Comparison of ENCODE assay signal across 16 mouse cellular contexts in the genomic region with DNA sequence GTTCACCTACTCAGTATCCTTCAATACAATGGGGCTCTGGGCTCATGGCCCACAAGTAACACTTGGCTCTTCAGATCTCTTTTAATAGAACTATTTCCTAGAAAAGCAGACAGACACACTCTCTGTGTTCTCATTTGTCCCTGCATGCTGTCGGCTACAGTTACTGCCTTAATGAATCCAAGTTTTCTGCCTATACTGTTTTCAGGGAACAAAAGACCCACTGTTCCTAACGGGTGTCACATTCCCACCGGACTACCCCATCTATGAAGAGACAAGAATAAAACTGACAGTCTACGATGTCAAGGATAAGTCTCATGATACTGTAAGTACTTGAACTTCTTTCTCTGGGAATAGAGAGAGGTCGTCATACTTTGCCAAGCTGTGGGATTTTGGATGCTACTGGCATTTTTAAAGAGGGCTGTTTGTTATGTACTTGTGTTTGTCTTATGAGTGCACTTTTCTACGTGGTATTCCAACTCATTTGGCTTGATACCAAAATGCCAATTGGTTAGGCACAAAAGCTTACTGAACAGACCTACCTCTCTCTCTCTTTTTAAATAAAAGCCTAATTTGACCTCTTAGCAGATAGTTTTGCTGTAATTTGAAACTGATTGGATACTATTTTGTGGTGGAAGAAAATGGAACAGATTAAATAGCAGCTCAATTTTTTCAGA.
DNase-seq lines count a peak whose midpoint lies in the region; ATAC-seq and TF ChIP-seq lines count a peak whose summit lies in the region.
"Had no signal": no experiment of that assay in that cellular context is flagged by ENCODE, and none has a peak within 500 bp of the region (broad histone marks: within the 10 kb centered on the region; RNA-seq: fewer than 3 reads in every experiment).

No protein-coding gene starts in this region.

- intact Hi-C loops in heart, postnatal 10 days (cut with DNase I) = no loop called here

- H3K36me3 ChIP-seq in heart, postnatal 0 days (replicated peaks; ENCODE audit: control insufficient read depth, insufficient read depth, low read length) = no peaks in the 10 kb centered on the region
- H3K36me3 ChIP-seq in MEL (ENCODE audit: control insufficient read depth in 1 of 2, insufficient read depth in 2 of 2, low read length in 2 of 2) = peaks cover 0 to 64% of the 10 kb centered on the region in 2 experiments; a peak in 2 of 4 replicates
- H3K36me3 ChIP-seq in embryonic facial prominence, embryonic 11.5 days (replicated peaks; ENCODE audit: control insufficient read depth, insufficient read depth, low read depth, low read length) = no peaks in the 10 kb centered on the region
- H3K36me3 ChIP-seq in midbrain, embryonic 14.5 days (ENCODE audit: control insufficient read depth, insufficient read depth, low read length) = no peaks in the 10 kb centered on the region
- H3K36me3 ChIP-seq in liver, postnatal 0 days (replicated peaks; ENCODE audit: insufficient read depth, low read length) = no peaks in the 10 kb centered on the region
- H3K36me3 ChIP-seq: heart, embryonic 13.5 days; limb, embryonic 10.5 days; liver, embryonic 15.5 days had no signal

- no peaks in the 10 kb centered on the region for H3K27me3 ChIP-seq in heart, postnatal 0 days (ENCODE audit: control insufficient read depth, insufficient read depth, low read length)
- no peaks in the 10 kb centered on the region for H3K27me3 ChIP-seq in MEL (ENCODE audit: control insufficient read depth in 1 of 2, insufficient read depth in 2 of 2, low read length in 2 of 2)
- no peaks in the 10 kb centered on the region for H3K27me3 ChIP-seq in embryonic facial prominence, embryonic 11.5 days (ENCODE audit: control insufficient read depth, insufficient read depth, low read length)
- H3K27me3 ChIP-seq in midbrain, embryonic 14.5 days (ENCODE audit: control insufficient read depth, insufficient read depth, low read length) = no peaks in the 10 kb centered on the region
- H3K27me3 ChIP-seq in liver, postnatal 0 days (ENCODE audit: insufficient read depth, low read length) = no peaks in the 10 kb centered on the region
- H3K27me3 ChIP-seq: heart, embryonic 13.5 days; liver, embryonic 15.5 days had no signal

- H3K4me3 ChIP-seq in heart, postnatal 0 days (ENCODE audit: low read depth, low read length) = peak overlapping the region; percentile 41
- H3K4me3 ChIP-seq in MEL (ENCODE audit: control insufficient read depth in 1 of 2, insufficient read depth in 1 of 2, low read depth in 2 of 2, low read length in 2 of 2) = no peak overlapping the region; a peak in 1 of 4 replicates
- no peak overlapping the region for H3K4me3 ChIP-seq in embryonic facial prominence, embryonic 11.5 days (ENCODE audit: low read depth, low read length)
- H3K4me3 ChIP-seq in midbrain, embryonic 14.5 days (replicated peaks; ENCODE audit: low read depth, low read length) = no peak overlapping the region
- no peak overlapping the region for H3K4me3 ChIP-seq in liver, postnatal 0 days (ENCODE audit: low read depth, low read length)
- H3K4me3 ChIP-seq: heart, embryonic 13.5 days; limb, embryonic 10.5 days; liver, embryonic 15.5 days had no signal

- peaks cover 31% of the 10 kb centered on the region for H3K4me1 ChIP-seq in heart, postnatal 0 days (ENCODE audit: control insufficient read depth, insufficient read depth)
- peaks cover 36 to 38% of the 10 kb centered on the region in 2 experiments for H3K4me1 ChIP-seq in MEL (ENCODE audit: control insufficient read depth in 1 of 2, insufficient read depth in 2 of 2, low read length in 2 of 2)
- peaks cover 5% of the 10 kb centered on the region for H3K4me1 ChIP-seq in embryonic facial prominence, embryonic 11.5 days (ENCODE audit: control insufficient read depth, insufficient read depth, low read length)
- peaks cover 6% of the 10 kb centered on the region; the same call in 1 of the 2 replicates for H3K4me1 ChIP-seq in midbrain, embryonic 14.5 days (ENCODE audit: control insufficient read depth, insufficient read depth, low read length)
- H3K4me1 ChIP-seq in liver, postnatal 0 days (ENCODE audit: insufficient read depth) = peaks cover 15% of the 10 kb centered on the region

- peaks cover 19% of the 10 kb centered on the region for H3K79me2 ChIP-seq in MEL (ENCODE audit: control insufficient read depth, insufficient read depth, low read length, poor library complexity)

- 29% methylated on average over 6 of the region's 6 CpGs for WGBS in heart, postnatal 0 days
- 27% methylated on average over 6 of the region's 6 CpGs for WGBS in embryonic facial prominence, embryonic 11.5 days
- 53% methylated on average over 6 of the region's 6 CpGs for WGBS in midbrain, embryonic 14.5 days
- 75% methylated on average over 6 of the region's 6 CpGs for WGBS in liver, postnatal 0 days (ENCODE audit: insufficient replicate concordance)

- peak overlapping the region; percentile 4; the same call in 1 of the 2 replicates for H3K9ac ChIP-seq in heart, postnatal 0 days (replicated peaks; ENCODE audit: low read depth, low read length)
- H3K9ac ChIP-seq in MEL (ENCODE audit: control insufficient read depth, low read depth, low read length, poor library complexity, severe bottlenecking) = peak overlapping the region; percentile 44
- H3K9ac ChIP-seq in embryonic facial prominence, embryonic 11.5 days (replicated peaks; ENCODE audit: low read length) = no peak overlapping the region
- no peak overlapping the region for H3K9ac ChIP-seq in midbrain, embryonic 14.5 days (replicated peaks; ENCODE audit: low read length)
- H3K9ac ChIP-seq in liver, postnatal 0 days (replicated peaks) = no peak overlapping the region
- H3K9ac ChIP-seq: heart, embryonic 13.5 days; liver, embryonic 15.5 days had no signal

- peak; percentile 52 for ATAC-seq in heart, postnatal 0 days (ENCODE audit: insufficient read depth, low read depth)
- no peak for ATAC-seq in embryonic facial prominence, embryonic 11.5 days (replicated peaks; ENCODE audit: insufficient number of reproducible peaks, low FRiP score, low TSS enrichment, low read depth)
- 0 out of 2 replicates have a peak, but pooled peaks have one; percentile 24 for ATAC-seq in midbrain, embryonic 14.5 days (ENCODE audit: low FRiP score, low TSS enrichment)
- no peak for ATAC-seq in liver, postnatal 0 days

- H3K9me3 ChIP-seq in heart, postnatal 0 days (replicated peaks; ENCODE audit: control insufficient read depth, low read length) = no peaks in the 10 kb centered on the region
- H3K9me3 ChIP-seq in MEL (replicated peaks; ENCODE audit: insufficient read depth, low read length) = no peaks in the 10 kb centered on the region
- no peaks in the 10 kb centered on the region for H3K9me3 ChIP-seq in embryonic facial prominence, embryonic 11.5 days (replicated peaks; ENCODE audit: control insufficient read depth, low read length)
- no peaks in the 10 kb centered on the region for H3K9me3 ChIP-seq in midbrain, embryonic 14.5 days (ENCODE audit: control insufficient read depth, low read length)
- no peaks in the 10 kb centered on the region for H3K9me3 ChIP-seq in liver, postnatal 0 days (ENCODE audit: low read length)
- H3K9me3 ChIP-seq: heart, embryonic 13.5 days; limb, embryonic 10.5 days; liver, embryonic 15.5 days had no signal

- H3K4me2 ChIP-seq in heart, postnatal 0 days (ENCODE audit: low read depth, low read length) = peak overlapping the region; percentile 55
- H3K4me2 ChIP-seq in embryonic facial prominence, embryonic 11.5 days (ENCODE audit: low read depth, low read length) = no peak overlapping the region
- H3K4me2 ChIP-seq in midbrain, embryonic 14.5 days (ENCODE audit: low read length) = no peak overlapping the region
- no peak overlapping the region for H3K4me2 ChIP-seq in liver, postnatal 0 days (ENCODE audit: low read depth, low read length)
- H3K4me2 ChIP-seq: heart, embryonic 13.5 days; liver, embryonic 15.5 days had no signal

- no peak for TF ChIP-seq POLR2A in MEL (IDR thresholded peaks at IDR 0.05; ENCODE audit: control insufficient read depth in 1 of 2, insufficient read depth in 1 of 2, low read depth in 1 of 2, low read length in 2 of 2, poor library complexity in 1 of 2)

- no peak for TF ChIP-seq CTCF in heart, postnatal 0 days (IDR thresholded peaks at IDR 0.05; ENCODE audit: low read depth)
- TF ChIP-seq CTCF in MEL (IDR thresholded peaks at IDR 0.05 in 2 of 3, conservative IDR thresholded peaks at IDR 0.05 in 1 of 3; ENCODE audit: control insufficient read depth in 1 of 3, insufficient read depth in 1 of 3, low read depth in 2 of 3, low read length in 3 of 3, poor library complexity in 1 of 3, severe bottlenecking in 1 of 3) = no peak
- TF ChIP-seq CTCF in liver, postnatal 0 days (IDR thresholded peaks at IDR 0.05; ENCODE audit: low read depth) = no peak

- DNase-seq in heart, postnatal 0 days (ENCODE audit: low spot score) = peak; percentile 26
- no peak for DNase-seq in heart, postnatal 10 days
- DNase-seq in MEL (ENCODE audit: low read depth, low spot score) = no peak
- DNase-seq in embryonic facial prominence, embryonic 11.5 days (ENCODE audit: low spot score) = peak; percentile 28
- peak; percentile 32 for DNase-seq in midbrain, embryonic 14.5 days
- DNase-seq in cerebellum, adult 8-10 months = no peak
- no peak for DNase-seq in liver, postnatal 0 days
- DNase-seq: adrenal gland, postnatal 36 days; cerebellum, adult 11 months; kidney, adult 9 months; layer of hippocampus, adult 9-11 months; thymus, postnatal 4 days had no signal

- no peak for TF ChIP-seq EP300 in heart, postnatal 0 days (IDR thresholded peaks at IDR 0.05; ENCODE audit: low read depth)
- TF ChIP-seq EP300 in MEL (IDR thresholded peaks at IDR 0.05; ENCODE audit: low read depth in 1 of 2, low read length in 2 of 2) = no peak
- TF ChIP-seq EP300 in liver, postnatal 0 days (IDR thresholded peaks at IDR 0.05; ENCODE audit: low read depth) = no peak

- TF ChIP-seq RAD21 in MEL (IDR thresholded peaks at IDR 0.05; ENCODE audit: low read depth, low read length) = no peak

- peak overlapping the region; percentile 41; the same call in 1 of the 2 replicates for H3K27ac ChIP-seq in heart, postnatal 0 days (ENCODE audit: low read depth)
- H3K27ac ChIP-seq in MEL (ENCODE audit: control insufficient read depth, low read depth, low read length) = peak overlapping the region; percentile 61
- 0 out of 2 replicates have a peak overlapping the region, but pooled peaks have one; percentile 47 for H3K27ac ChIP-seq in embryonic facial prominence, embryonic 11.5 days (replicated peaks; ENCODE audit: low read depth, low read length)
- no peak overlapping the region for H3K27ac ChIP-seq in midbrain, embryonic 14.5 days (replicated peaks; ENCODE audit: low read depth, low read length)
- H3K27ac ChIP-seq in liver, postnatal 0 days (ENCODE audit: low read depth) = no peak overlapping the region
- H3K27ac ChIP-seq: heart, embryonic 13.5 days; liver, embryonic 15.5 days; stomach, postnatal 0 days had no signal

TF ChIP-seq in MEL, 35 proteins besides CTCF, POLR2A, EP300 and RAD21 (continues in another document):
- TF ChIP-seq TCF12 (IDR thresholded peaks at IDR 0.05; ENCODE audit: low read depth, low read length) (no peak), ZC3H11A (IDR thresholded peaks at IDR 0.05; ENCODE audit: low read depth, low read length) (no peak), NRF1 (IDR thresholded peaks at IDR 0.05; ENCODE audit: insufficient read depth, low read depth, low read length, poor library complexity, severe bottlenecking) (no peak), MYC (IDR thresholded peaks at IDR 0.05; ENCODE audit: low read depth, low read length) (no peak), BHLHE40 (IDR thresholded peaks at IDR 0.05; ENCODE audit: borderline replicate concordance, low read depth, low read length) (no peak)

Comparison
In these comparisons a context has a peak if more than half of its experiments do, and no peak if none do; other contexts are left out.
1. DNase-seq: peak in heart, postnatal 0 days (single experiment), embryonic facial prominence, embryonic 11.5 days (single experiment) and midbrain, embryonic 14.5 days (single experiment); none in heart, postnatal 10 days (0 of 2), MEL (single experiment), cerebellum, adult 8-10 months (single experiment) and liver, postnatal 0 days (single experiment).
2. ATAC-seq: peak in heart, postnatal 0 days (single experiment) and midbrain, embryonic 14.5 days (single experiment); none in embryonic facial prominence, embryonic 11.5 days (single experiment) and liver, postnatal 0 days (single experiment).
3. H3K27ac ChIP-seq: peak in heart, postnatal 0 days (single experiment), MEL (single experiment) and embryonic facial prominence, embryonic 11.5 days (single experiment); none in midbrain, embryonic 14.5 days (single experiment) and liver, postnatal 0 days (single experiment).
4. H3K9ac ChIP-seq: peak in heart, postnatal 0 days (single experiment) and MEL (single experiment); none in embryonic facial prominence, embryonic 11.5 days (single experiment), midbrain, embryonic 14.5 days (single experiment) and liver, postnatal 0 days (single experiment).